Mouse (Mus musculus) cerebellum, adult 9-11 months (tissue): ENCODE measurements around the gene Gm20388.

Experiments used
- DNase-seq: peaks from one replicate; pipeline ENCODE4 v3.0.0; 2022

Gene Gm20388

DNA sequence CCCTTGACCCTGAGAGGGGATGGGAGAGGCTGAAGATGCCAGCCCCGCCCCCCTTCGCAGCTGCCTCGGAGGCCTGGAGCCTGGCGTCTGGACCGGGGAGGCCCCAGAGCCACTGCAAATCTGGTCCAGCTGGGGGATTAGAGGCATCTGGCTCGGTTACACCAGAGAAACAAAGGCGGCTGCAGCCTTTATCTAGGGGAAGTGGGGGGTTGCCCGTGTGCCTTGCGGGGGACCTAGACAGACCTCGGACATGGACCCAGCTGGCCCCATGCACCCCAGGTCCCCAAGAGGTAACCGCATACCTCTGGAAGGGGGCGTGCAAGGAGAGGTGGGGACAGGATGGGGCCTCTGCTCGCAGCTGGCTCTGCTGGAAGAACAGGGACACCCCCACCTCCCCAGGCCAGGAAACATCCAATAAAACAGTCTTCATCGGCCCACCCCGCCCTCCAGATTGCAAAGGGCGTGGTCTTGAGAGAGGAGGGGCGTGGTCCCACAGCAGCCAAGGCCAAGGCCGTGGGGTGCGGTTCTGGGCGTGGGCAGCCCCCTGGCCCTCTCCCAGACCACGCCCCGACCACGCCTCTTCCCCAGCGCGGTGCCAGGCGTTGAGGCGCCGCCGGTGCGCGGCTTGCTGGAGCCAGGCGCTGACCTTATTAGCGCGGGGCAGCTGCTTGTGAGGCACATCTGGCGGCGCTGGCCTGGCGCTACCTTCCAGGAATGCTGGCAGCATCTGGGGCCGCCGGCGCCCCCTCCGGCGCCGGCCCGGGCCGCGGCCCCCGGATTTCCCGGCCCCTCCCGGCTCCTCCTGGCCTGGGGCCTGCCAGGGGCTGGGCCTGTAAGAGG, 365.6 kb downstream of the Gm20388 start:
- DNase-seq: no peak

DNA sequence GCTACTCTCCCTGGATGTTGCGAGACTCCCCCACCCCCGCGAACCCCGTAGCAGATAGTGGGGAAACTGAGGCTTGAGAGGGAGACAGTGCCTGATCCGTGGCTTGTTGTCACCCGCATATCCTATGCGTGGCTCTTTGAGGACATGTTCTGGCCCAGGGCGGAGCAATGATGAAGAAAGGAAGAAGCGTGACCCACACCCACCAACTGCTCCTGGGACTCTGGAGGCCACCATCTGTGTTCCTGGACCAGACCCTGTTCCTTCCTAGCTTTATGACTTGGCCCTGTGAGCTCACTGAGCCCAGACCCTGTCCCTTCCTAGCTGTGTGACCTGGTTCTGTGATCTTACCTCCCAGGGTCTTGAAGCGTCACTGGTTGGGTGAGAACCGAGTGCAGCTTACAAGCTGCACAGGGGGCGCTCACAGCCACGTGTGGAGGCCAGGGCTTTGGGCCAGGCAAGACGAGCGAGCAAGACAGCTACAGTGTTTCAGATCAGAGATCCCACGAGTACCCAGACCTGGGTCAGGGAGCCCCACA, 366.3 kb downstream of the Gm20388 start:
- DNase-seq: no peak

DNA sequence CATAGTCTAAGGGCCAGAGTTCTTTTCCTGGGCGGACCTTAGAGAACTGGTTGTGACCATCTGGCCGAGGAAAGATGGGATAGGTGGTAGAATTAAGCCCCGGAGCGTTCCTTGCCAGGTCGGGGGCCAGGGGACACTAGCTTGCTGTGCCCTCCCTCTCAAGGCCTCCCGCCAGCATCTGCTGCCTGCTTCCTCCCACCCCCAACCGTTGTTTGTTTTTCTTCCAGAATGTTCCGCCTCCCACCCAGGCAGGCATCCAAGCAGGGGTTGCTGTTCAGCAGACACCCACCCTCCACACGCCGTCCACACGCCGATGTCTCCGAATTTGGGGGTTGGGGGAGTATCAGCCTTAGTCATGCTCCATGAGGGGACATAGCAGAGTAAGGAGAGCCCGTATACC, 367.4 kb downstream of the Gm20388 start:
- no peak for DNase-seq

DNA sequence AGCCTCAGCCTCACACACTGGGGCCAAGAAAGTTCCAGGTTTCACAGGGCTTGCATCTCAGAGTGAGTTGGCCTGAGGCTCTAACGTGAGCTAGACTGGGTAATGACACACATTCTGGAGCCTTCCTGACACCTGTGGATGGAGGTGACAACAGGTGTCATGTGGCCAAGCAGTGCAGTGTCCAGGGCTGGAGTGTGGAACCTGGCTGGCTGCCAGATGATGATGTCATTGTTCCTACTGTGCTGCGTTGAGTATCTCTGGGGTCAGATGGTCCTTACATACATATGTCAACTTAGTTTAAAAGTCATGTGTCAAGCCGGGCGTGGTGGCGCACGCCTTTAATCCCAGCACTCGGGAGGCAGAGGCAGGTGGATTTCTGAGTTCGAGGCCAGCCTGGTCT, 368.8 kb downstream of the Gm20388 start:
- no peak for DNase-seq

DNA sequence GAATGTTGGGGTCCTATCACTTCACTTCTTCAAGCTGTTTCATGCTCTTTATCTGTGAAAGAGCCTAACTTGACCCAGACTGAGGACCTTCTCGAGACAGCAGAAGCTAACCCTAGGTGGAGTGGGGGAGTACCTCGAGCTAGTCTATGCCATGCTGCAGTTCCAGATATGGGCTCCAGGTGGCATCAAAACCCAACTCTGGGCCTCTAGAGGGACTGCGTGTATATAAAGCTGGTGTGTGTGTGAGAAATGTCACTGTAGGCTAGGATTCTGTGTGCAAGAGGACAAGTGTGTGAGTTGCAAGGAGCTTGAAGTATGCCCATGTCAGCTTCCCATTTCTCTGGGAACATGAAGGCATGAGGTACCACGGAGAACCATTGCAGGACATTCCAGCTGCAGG, 370.8 kb downstream of the Gm20388 start:
- DNase-seq: peak; percentile 76

DNA sequence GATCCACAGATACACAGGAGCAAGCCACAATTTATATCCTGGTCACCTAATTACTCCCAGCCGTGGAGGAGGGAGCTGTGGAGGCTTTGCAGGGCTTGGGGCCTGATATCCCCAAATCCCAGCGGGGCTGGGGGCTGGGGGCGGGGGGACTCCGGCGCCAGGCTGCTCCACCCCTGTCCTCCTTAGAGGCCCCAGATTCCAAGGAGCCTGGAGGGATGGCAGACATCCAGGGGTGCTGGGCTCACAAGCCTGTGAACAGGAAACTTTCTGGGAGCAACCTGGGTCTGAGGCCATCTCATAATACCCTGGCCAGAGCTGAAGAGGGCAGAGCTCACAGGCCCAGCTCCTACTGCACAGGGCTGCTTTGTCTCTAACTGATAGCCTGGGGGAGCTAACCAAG, 371.8 kb downstream of the Gm20388 start:
- no peak for DNase-seq

DNA sequence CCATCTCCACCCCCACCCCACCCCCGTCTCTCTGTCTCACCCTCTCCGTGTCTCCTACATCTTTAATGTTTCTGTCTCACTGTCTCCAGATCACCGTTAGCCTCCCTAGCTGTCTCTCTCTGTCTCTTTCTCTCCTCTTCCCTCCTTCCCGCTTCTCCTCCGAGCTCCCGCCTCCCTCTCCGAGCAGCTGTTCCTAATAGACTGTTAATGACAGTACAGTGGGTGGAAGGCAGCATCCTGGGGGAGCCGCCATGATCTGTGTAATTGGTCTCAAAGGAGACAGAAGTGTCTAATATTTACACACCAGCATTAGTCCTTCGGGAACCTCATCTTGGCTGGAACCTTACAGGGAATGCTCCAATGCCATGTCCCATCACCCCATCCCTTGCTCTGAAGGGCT, 373.6 kb downstream of the Gm20388 start:
- DNase-seq: no peak

DNA sequence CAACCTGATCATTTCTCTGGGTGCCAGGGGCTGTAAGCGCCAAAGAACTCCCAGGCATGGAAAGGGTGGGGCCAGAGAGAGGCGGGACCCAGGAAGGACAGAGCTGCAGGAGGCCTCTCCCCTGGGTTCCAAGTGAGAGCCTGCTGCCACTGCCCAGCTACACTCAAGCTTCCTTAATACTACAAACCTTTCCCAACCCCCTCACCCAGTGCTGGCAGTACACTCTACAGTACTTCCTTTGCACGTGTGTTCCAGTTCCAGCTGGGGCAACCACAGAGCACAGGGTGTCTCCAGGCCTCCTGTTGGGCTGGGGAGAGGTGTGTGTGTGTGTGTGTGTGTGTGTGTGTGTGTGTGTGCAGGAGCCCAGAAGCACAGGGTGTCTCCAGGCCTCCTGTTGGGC, 374.4 kb downstream of the Gm20388 start:
- no peak for DNase-seq

DNA sequence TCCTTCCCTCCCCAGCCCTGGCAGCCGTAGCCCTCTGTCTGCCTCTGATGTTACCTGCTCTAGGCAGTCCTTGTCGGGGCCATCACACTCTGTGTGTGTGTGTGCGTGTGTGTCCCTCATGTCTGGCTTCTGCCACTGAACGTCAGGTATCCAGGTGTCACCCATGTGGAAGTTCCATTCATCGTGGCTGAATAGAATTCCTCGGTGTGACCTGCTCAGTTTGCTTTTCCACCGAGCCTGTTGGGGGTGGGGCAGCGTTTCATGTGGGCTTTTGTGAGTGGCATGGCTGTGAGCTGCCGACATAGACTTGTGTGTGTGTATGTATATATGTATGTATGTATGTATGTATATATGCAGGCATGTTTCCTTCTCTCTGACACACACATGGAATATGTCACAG, 375.2 kb downstream of the Gm20388 start:
- DNase-seq: no peak

DNA sequence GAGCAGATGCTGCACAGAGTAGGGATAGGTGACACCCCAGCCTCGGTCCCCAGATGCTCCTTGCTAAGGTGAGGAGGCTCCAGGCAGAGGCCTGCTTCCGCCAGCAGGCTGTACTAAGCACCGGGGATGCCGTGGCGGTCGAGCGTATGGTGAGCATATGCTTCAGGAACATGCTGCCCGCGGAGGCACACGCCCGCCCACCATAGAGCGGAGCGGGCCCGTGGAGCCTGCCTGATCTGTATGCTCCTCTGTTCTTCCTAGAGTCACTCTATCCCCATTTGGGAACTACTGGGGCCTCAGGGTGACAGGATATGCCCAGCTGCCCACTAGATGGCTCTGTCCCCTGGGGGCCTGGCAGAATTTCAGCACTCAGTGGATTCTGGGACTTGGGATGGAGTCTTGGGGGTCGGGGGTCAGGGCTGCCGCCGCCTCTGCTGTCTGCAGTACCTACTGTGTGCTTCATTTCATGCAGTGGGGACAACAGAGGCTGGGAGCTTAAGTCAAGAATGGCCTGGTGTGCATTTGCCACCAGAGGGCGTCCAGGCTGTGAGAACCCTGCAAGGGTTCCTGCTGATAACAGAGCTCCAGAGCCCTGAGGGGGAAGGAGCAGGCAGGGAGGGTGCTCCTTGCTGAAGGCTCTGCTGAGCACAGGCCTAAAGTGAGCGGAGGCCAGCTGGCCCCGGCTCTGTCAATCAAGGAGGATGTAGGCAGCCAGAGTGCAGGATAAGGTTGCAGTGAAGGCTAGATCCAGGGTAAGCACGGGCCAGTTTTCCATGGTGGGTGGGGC, 377.7 kb downstream of the Gm20388 start:
- DNase-seq: peak; percentile 72

DNA sequence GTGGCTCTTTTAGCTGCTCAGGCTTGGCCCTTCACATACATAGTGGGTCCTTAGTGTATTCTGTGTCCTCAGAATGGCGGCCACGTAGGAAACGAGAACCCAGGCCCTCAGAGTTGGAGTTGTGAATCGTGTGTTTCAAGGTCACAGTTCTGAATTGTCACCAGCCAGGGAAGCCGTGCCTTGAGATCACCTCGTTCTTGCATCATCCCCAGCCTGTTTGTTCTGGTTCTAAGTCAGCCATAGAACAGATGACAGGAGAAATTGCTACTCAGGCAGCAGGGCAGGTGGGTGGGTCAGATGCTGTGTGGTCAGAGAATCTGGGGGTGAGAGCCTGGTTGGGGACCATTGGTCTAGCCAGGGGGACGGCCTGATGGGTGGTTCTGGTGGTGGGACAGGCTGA, 378.6 kb downstream of the Gm20388 start:
- DNase-seq: no peak

DNA sequence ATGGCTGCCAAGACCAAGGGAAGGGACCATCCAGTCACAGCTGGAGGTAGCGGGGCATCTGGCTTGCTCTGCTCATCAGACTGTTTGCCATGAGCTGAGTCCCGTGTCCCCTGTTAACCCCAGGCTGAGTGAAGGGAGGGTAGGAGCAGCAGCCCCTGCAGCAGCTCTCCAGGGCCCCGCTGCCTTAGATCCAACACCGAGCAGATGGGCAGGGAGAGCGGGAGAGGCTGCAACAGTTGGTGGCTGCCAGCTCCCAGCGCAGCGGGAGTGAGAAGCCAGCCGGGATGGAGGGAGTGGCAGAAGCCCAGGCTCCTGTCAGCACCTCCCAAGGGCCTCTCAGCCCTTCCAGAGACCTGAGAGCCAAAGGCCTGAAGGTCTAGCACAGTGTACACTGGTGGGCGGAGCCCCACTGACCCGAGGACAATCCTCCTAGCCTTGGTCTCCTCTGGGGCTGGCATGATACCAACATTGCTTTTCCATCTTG, 379.1 kb downstream of the Gm20388 start:
- peak; percentile 89 for DNase-seq

DNA sequence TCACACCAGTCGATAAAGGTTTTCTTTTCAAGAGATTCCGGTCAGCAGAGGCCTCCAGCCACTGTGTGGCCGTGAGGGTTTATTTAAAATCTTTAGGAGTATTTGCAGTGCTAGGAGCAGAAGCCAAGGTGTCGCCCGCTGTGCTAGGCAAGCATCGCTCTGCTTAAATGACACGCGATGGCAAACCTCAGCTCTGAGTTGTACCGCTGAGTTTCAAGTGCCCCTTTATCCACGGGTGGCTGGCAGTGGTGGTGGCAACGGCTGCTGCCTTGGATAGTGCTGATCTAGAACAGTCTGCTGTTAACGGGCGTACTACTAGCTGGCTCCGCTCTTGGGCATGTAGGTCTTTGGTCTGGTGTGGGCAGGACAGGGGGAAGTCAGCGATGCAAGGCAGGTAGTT, 380.0 kb downstream of the Gm20388 start:
- no peak for DNase-seq

DNA sequence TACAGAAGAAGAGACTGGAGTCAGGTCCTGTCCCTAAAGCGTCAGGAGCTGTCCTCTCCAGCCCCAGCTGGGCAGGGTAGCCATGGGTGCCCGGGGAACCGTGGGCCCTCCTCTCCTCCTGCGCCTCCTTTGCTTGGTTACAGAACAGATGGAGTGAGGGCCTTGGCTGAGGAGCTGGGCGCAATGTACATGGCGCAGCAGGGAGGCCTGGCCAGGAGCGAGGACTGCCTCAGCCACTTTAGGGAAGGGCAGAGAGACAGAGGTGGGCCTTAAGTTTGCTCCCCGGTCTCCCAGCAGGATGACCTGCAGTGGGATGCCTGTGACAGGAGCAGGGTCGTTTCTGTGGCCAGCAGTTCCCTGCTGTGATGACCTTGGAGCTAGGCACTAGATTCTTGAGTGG, 381.0 kb downstream of the Gm20388 start:
- no peak for DNase-seq

DNA sequence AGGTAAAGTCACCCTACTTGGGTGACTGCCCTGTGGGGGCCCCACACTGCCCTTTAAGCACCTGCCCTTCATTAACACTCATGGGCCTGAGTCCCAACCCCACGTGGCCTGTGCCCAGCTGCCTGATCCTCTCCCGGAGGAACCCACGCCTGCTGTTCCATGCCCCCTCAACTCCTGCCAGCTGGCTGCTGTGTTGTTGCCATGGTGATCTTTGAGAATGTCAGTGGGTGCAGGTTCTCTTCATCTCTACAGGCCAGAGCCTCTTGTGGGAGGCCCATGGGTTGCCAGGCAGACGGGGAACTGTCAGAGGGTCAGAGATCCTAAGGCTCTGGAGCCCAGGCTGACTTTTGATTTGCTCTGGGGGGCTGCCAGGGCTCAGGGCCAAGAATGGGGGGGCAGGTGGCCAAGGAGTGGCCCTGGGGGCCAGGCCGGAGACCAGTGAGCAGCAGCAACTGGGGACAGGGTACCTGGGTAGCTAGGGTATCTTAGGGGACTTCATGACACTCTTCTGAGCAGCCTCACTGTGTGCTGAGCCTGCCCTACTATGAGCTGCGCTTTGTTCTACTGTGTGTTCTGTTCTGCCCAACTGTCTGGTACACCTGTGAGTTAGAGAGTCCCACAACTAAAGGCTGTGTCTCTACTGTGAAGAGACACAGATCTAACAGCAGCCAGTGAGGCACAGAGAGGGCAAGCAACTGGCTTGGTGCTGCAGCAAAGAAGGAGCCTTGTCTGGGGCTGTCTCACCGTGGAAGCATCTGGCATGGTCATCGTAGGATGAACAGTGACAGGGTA, 381.9 kb downstream of the Gm20388 start:
- peak; percentile 70 for DNase-seq

DNA sequence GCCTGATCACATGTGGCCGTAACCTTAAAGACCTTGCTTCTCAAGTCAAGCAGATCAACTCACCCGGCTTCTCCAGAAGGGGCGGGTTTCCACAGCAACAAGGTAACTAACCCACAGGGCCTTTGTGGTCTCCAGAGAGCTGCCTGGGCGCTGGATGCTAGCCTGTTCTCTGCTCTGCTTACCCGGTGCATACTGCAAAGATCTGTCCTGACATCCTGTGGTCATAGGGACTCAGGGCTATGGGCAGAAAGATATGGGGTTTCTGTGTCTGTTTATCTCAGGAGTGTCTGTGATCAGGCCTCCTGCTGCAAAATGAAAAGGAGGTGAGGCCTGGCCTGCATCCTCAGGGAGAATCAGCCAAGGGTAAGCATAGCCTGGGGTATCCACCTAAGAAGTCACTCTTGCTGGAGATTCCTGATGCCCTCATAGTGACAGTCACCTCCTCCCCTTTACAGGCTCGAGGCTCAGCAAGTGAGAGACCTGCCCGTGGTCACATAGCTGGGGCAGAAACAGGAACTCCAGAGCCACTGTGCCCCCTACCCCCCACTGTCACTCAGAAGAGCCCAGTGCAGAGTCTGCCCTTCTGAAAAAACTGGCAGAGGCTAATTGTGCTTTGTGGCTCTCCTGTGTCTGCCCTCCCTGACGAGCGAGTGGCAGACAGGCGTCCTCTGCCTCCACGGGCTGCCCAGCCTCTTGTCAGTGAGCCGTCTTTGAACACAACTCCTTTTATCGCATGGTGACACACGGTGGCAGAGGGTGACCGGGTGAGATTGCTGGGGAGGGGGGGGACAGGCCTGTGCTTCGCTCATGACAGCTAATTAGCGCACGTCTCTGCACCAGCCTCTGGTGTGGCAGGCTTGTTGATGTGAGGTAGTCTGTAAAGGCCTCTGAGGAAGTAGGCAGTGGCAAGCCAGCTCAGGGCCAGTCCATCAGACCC, 383.0 kb downstream of the Gm20388 start:
- DNase-seq: no peak

DNA sequence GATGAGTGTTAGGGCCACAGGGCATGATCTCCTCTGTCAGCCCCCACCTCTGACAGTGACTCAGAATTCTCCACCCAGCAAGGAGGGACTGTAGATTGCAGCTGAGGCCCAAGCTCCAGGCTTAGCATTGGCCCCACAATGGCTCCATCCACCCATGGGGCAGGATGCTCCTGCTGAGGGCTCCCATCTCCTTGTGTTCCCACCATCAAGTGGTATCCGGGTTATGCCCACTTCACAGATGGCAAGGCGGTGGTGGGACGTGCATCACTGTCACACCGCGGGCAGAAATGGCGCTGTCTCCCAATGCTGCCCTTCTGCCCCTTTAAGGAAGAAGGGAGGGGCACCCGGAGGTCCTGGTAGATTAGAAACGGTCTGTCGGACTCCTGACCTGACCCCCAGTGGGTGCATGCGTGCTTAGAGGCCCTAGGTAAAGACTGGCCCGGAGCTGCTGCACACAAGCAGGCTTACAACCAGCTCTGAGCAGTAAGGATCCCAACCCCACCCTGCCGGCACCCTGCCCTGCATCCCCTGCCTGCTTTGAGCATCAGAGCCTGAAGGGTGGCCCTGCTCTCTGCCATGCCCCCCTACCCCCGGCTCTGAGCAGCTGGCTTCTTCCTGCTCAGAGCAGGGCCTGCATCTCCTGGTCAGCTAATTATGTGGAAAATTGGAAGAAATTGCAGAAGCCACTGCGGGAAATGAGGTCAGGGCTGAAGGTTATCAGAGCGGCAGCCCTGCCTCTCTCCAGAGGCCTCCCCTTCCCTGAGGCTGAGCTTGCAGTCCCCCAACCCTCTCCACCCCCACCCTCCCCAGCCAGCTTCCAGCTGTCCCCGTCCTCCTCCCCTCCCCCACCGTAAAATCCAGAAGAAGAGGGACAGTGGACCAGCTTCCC, 384.6 kb downstream of the Gm20388 start:
- DNase-seq: no peak

DNA sequence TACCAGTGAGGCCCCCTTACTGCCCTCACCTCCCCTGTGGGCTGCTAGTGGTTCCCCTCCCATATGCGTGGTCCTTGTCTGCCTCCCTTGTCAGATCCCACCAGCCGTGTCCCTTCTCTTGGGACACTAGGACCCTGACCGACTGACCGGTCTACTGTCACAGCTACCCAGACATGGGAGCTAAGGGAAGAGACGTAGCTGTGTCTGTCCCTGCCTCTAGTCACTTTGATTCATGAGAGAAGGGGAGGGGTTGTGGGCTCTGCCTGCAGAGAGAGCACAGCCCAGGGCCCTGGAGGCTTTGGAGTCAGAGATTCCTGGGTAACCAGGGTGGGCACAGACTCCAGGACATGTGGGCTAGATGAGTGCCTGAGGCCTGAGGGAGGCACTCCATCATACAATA, 386.4 kb downstream of the Gm20388 start:
- no peak for DNase-seq

DNA sequence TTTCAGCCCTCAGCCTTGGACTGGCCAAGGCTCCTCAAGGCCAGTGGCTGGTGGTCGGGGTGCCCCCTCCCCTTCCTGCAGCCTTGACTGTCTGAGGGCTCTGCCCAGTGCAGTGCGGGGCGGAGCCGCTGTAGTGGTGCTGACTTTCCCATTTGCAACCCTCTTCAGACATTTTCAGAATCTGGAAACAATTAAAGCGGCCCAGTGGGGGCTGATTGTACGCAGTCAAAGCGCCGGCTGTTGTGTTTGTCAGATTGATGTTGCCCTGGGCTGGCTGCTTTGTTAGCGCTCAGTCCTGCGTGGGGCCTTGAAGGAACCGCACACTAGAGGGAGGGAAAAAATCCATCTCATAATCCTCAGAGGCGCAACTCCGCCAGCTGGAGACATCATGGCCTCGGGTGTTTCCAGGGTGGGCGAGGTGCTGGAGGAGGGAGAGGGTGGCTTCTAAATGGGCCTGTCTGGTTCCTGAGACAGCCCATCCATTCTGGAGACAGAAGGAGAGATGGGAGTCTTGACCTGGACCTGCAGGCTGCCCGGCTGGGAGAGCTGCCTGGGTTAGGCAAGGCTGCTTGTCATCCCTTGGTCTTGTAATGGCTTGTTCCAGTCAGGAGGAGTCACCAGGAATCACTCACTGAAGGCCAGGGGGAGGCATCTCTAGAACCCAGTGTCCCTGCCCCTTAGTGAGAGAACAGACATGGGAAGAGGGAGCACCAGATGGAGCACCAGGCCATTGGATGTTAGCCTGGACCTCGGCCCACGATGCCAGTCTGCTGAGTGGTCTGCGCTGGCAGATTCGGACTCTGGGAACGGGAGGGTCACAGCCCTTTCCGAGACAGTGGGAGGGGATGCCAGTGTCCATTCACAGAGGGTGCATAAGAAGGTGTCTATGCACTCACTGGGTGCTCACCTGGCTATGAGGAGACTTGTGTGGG, 388.2 kb downstream of the Gm20388 start:
- DNase-seq: no peak
